Mouse (Mus musculus) E14TG2a.4 (cell line): ENCODE measurements around the gene Psmd2.

Experiments used
- H3K27me3 ChIP-seq: 2 replicates; pipeline ENCODE4 v1.6.1; 2014; ENCODE audit warnings: low read length, control low read depth; ENCODE audit not compliant: insufficient read depth
- H3K36me3 ChIP-seq: 2 replicates; pipeline ENCODE4 v1.6.1; 2014; ENCODE audit warnings: low read length, control low read depth; ENCODE audit not compliant: insufficient read depth
- H3K4me1 ChIP-seq: replicated peaks from 2 replicates; pipeline ENCODE4 v1.6.1; 2014; ENCODE audit warnings: low read depth, low read length, control low read depth
- H3K4me3 ChIP-seq: replicated peaks from 2 replicates; pipeline ENCODE4 v1.5.1; 2014; ENCODE audit warnings: mild to moderate bottlenecking, low read length
- H3K9me3 ChIP-seq: 2 replicates; pipeline ENCODE4 v1.6.1; 2014; ENCODE audit warnings: low read length, control low read depth
- CTCF ChIP-seq: conservative IDR thresholded peaks from 2 replicates; pipeline ENCODE4 v1.5.1; 2014; ENCODE audit warnings: low read length
- NANOG ChIP-seq: IDR thresholded peaks from 2 replicates; pipeline ENCODE4 v1.6.1; 2014; ENCODE audit warnings: borderline replicate concordance, low read length, mixed read lengths
- POU5F1 ChIP-seq: IDR thresholded peaks from 2 replicates; pipeline ENCODE4 v1.6.1; 2014; ENCODE audit warnings: low read length, borderline replicate concordance

The Psmd2 gene

DNA sequence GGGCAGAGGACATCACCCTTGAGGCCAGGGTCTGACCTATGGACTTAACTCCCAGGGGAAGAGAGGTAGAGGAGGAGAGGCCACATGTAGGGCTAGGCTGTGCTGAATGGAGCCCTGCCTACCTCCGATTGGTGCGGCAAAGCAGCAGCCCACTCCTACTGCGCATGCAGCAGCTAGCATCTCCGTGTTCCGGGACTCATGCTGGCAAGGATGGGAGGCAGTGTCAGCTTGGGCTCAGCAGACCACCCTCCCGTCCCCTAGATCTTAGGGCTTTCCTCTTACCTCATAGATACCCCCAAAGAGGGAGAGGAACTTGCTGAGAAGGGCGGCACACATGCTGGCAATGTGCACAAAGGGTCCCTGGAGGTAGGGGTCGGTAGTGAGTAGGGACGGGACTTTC lies 60.7 kb downstream of the Psmd2 start:
- Histone ChIP-seq H3K4me1 (peaks cover 75% of the 10 kb centered on the region), H3K27me3 (no peaks in the 10 kb centered on the region), H3K9me3 (peaks cover 32% of the 10 kb centered on the region), H3K4me3 (no peak overlapping the region), H3K36me3 (peaks cover 67% of the 10 kb centered on the region)
- no peak for TF ChIP-seq CTCF
- no peak for TF ChIP-seq NANOG
- no peak for TF ChIP-seq POU5F1

DNA sequence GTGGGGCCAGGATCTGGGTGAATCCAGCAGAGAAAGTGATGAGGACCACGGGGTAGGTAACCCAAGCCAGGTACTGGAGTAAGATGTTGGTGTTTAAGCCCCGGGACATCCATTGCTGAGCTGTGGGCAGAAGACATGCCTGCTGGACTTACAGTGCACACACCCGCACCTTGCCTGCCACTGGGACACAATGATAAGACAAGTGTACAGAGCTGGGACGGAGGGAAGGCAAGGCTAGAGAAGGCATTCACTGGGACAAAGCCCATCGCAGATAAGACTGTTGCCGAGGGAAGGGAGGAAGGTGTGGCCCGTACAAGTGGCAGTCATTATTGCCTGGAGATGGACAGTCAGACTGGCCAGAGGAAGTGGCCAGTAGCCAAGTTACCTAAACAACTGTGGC lies 61.4 kb downstream of the Psmd2 start:
- H3K4me3 ChIP-seq: peak overlapping the region; percentile 23; the same call in 1 of the 2 replicates
- H3K9me3 ChIP-seq: peaks cover 32% of the 10 kb centered on the region
- no peaks in the 10 kb centered on the region for H3K27me3 ChIP-seq
- H3K4me1 ChIP-seq: peaks cover 69% of the 10 kb centered on the region
- TF ChIP-seq CTCF: no peak
- TF ChIP-seq POU5F1: no peak
- no peak for TF ChIP-seq NANOG
- peaks cover 60% of the 10 kb centered on the region for H3K36me3 ChIP-seq
